Mouse (Mus musculus): ENCODE results near the gene Ildr2. TPM values are rescaled to one million over a fixed set of nuclear protein-coding genes. Genes with fewer than 3 reads are reported as not detected.

Gene Ildr2
- polyA plus RNA-seq, 1 experiment = 3.4 TPM

DNA sequence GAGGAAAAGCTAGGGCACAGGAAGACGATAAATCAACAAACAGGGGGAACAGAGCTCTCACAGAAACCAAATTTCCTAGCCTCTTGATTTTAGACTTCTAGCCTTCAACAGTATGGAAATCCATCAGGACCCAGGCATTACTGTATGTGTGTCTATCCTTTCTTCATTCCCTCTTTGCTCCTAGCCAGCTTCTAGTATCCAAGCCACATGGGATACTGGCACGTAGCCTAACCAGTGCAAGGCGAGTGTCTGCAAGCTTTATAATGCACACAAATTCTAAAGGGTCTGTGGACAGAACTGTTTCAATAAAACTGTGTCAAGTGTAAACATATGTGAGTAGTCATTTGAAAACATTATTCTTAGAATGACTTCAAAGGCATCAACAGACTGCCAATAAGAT lies 108.7 kb downstream of the Ildr2 start:
- H3K4me1 ChIP-seq (ENCODE audit: control insufficient read depth, insufficient read depth, low read length) = peaks cover 5% of the 10 kb centered on the region
- H3K4me3 ChIP-seq (replicated peaks; ENCODE audit: insufficient read depth, low read depth, low read length) = no peak overlapping the region
- no peaks in the 10 kb centered on the region for H3K27me3 ChIP-seq (ENCODE audit: control insufficient read depth, insufficient read depth, low read length)
- DNase-seq = no peak
- WGBS = 80% methylated on average over 3 of the region's 3 CpGs
- H3K27ac ChIP-seq (ENCODE audit: insufficient read depth, low read length) = no peak overlapping the region
- TF ChIP-seq CTCF (IDR thresholded peaks at IDR 0.05; ENCODE audit: borderline replicate concordance, insufficient read depth, low read depth, low read length) = no peak
- no peak for TF ChIP-seq POLR2A (IDR thresholded peaks at IDR 0.05; ENCODE audit: borderline replicate concordance, insufficient read depth, low read length)

DNA sequence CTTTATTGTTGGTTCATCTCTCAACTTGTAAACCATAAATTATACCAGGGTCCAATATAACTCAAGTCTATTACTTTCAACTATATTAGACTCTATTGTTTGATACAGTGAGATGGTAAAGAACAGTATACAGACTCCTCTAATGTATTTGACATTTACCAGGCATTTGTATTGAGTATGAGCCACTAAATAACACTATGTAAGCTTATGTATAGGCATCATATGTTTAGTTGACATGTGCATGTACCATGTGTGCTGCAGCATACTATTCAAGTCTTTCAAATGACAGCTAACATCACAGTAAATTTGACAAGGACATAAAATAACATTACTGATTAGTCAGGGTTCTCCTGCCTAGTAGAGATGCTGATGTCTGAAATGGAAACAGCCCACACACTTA lies 109.2 kb downstream of the Ildr2 start:
- no peak overlapping the region for H3K4me3 ChIP-seq (replicated peaks; ENCODE audit: insufficient read depth, low read depth, low read length)
- TF ChIP-seq POLR2A (IDR thresholded peaks at IDR 0.05; ENCODE audit: borderline replicate concordance, insufficient read depth, low read length) = no peak
- TF ChIP-seq CTCF (IDR thresholded peaks at IDR 0.05; ENCODE audit: borderline replicate concordance, insufficient read depth, low read depth, low read length) = no peak
- no peak overlapping the region for H3K27ac ChIP-seq (ENCODE audit: insufficient read depth, low read length)
- H3K27me3 ChIP-seq (ENCODE audit: control insufficient read depth, insufficient read depth, low read length) = no peaks in the 10 kb centered on the region
- no peak for DNase-seq
- H3K4me1 ChIP-seq (ENCODE audit: control insufficient read depth, insufficient read depth, low read length) = peaks cover 5% of the 10 kb centered on the region

Other genes starting within 250 kb of the Ildr2 start
- 0.15 and 0.16 TPM in 2 replicates for gene Dusp27, start 126.2 kb upstream of the Ildr2 start, polyA plus RNA-seq (2012; rRNA removed)
- not detected in 2 replicates for gene Gpa33, start 123.9 kb upstream of the Ildr2 start, polyA plus RNA-seq (2012; rRNA removed)
- 0.10 TPM in 1 of 2 replicates, not detected in the other for gene Mael, start 15.4 kb upstream of the Ildr2 start, polyA plus RNA-seq (2012; rRNA removed)
- gene Tada1, start 125.0 kb downstream of the Ildr2 start, polyA plus RNA-seq (2012; rRNA removed) = 50.2 and 50.8 TPM in 2 replicates
- 40.2 and 42.0 TPM in 2 replicates for gene Pogk, start 155.7 kb downstream of the Ildr2 start, polyA plus RNA-seq (2012; rRNA removed)
- gene Gm4846, start 243.4 kb downstream of the Ildr2 start, polyA plus RNA-seq (2012; rRNA removed) = not detected in 2 replicates